Mouse (Mus musculus) liver, embryonic 11.5 days (tissue): ENCODE results near the gene Rhox4g. TPM values are rescaled to one million over a fixed set of nuclear protein-coding genes. Genes with fewer than 3 reads are reported as not detected.

Experiments used
- polyA plus RNA-seq: library from polyadenylated mRNA; unstranded; fragments of >200 nt; fragmentation: Nextera tagmentation; extraction: Ambion mirVana; gene quantifications from 2 replicates; pipeline ENCODE4 v1.2.1, GENCODE M21; 2014

Rhox4g gene
- polyA plus RNA-seq, 1 experiment from 2014 or later = not detected

Other genes starting within 250 kb of the Rhox4g start
- not detected in 2 replicates for gene Rhox2b, start 239.3 kb downstream of the Rhox4g start, polyA plus RNA-seq
- gene Rhox4b, start 218.8 kb downstream of the Rhox4g start, polyA plus RNA-seq = 0.08 TPM in 1 of 2 replicates, not detected in the other
- 0.38 TPM in 1 of 2 replicates, not detected in the other for gene Rhox2c, start 197.6 kb downstream of the Rhox4g start, polyA plus RNA-seq
- gene Rhox3c, start 192.7 kb downstream of the Rhox4g start, polyA plus RNA-seq = not detected in 2 replicates
- gene Rhox4c, start 171.0 kb downstream of the Rhox4g start, polyA plus RNA-seq = not detected in 2 replicates
- not detected in 2 replicates for gene Rhox2d, start 157.9 kb downstream of the Rhox4g start, polyA plus RNA-seq
- gene Rhox4d, start 137.0 kb downstream of the Rhox4g start, polyA plus RNA-seq = not detected in 2 replicates
- gene Rhox2e, start 120.9 kb downstream of the Rhox4g start, polyA plus RNA-seq = not detected in 2 replicates
- gene Rhox3e, start 109.3 kb downstream of the Rhox4g start, polyA plus RNA-seq = not detected in 2 replicates
- gene Rhox4e, start 93.9 kb downstream of the Rhox4g start, polyA plus RNA-seq = not detected in 2 replicates
- gene Rhox2f, start 79.9 kb downstream of the Rhox4g start, polyA plus RNA-seq = not detected in 2 replicates
- gene Rhox3f, start 70.3 kb downstream of the Rhox4g start, polyA plus RNA-seq = not detected in 2 replicates
- gene Rhox4f, start 43.6 kb downstream of the Rhox4g start, polyA plus RNA-seq = not detected in 2 replicates
- gene Rhox3g, start 22.7 kb downstream of the Rhox4g start, polyA plus RNA-seq = not detected in 2 replicates
- gene Rhox2g, start 7.9 kb downstream of the Rhox4g start, polyA plus RNA-seq = not detected in 2 replicates
- not detected in 2 replicates for gene Rhox3h, start 17.4 kb upstream of the Rhox4g start, polyA plus RNA-seq
- not detected in 2 replicates for gene Rhox2h, start 21.9 kb upstream of the Rhox4g start, polyA plus RNA-seq
- gene Rhox5, start 153.5 kb upstream of the Rhox4g start, polyA plus RNA-seq = 11.8 and 12.8 TPM in 2 replicates
- not detected in 2 replicates for gene Rhox6, start 175.6 kb upstream of the Rhox4g start, polyA plus RNA-seq
- gene Rhox7a, start 180.4 kb upstream of the Rhox4g start, polyA plus RNA-seq = not detected in 2 replicates
- not detected in 2 replicates for gene Rhox8, start 227.6 kb upstream of the Rhox4g start, polyA plus RNA-seq
- gene Rhox7b, start 245.9 kb upstream of the Rhox4g start, polyA plus RNA-seq = not detected in 2 replicates